Mouse (Mus musculus) 3T3-L1 (cell line): ENCODE data around the gene Ssr4.
"Not testable (repeated sequence)": the region's sequence is repeated elsewhere in the genome, so short reads cannot be mapped to it uniquely, and the experiment has no call there.

ENCODE experiments used
- DNase-seq: peaks from one replicate; pipeline ENCODE4 v3.0.0-alpha.2; 2015; ENCODE audit warnings: low read depth, low spot score

Ssr4 gene

GRCm38 (mm10) chrX:73786364-73787224, at the start of gene Ssr4, which contains the start of gene Idh3g:
TSS of gene Ssr4 (plus strand) at chrX:73787028.
TSS of gene Idh3g (minus strand) at chrX:73786897.
- DNase-seq: peak; percentile 98

GRCm38 (mm10) chrX:73738155-73738554, 48.7 kb upstream of the Ssr4 start:
- DNase-seq: no peak

GRCm38 (mm10) chrX:73739151-73739550, 47.7 kb upstream of the Ssr4 start:
- no peak for DNase-seq

GRCm38 (mm10) chrX:73739841-73740240, 47.0 kb upstream of the Ssr4 start:
- not testable (repeated sequence) for DNase-seq

GRCm38 (mm10) chrX:73744774-73745481, 41.9 kb upstream of the Ssr4 start:
- DNase-seq: peak; percentile 28

GRCm38 (mm10) chrX:73748977-73749376, 37.9 kb upstream of the Ssr4 start:
- DNase-seq: peak; percentile 20

- no peak for DNase-seq
These were observed 30.3 kb upstream of the Ssr4 start, which contains the start of gene Plxnb3 for GRCm38 (mm10) chrX:73756334-73757140. TSS of gene Plxnb3 (plus strand) at chrX:73757090.

GRCm38 (mm10) chrX:73758611-73759290, 28.1 kb upstream of the Ssr4 start:
- DNase-seq: no peak

- peak; percentile 37 for DNase-seq
These were observed 21.5 kb upstream of the Ssr4 start for GRCm38 (mm10) chrX:73765311-73765710.

- no peak for DNase-seq
These were observed 19.6 kb upstream of the Ssr4 start for GRCm38 (mm10) chrX:73767267-73767666.

GRCm38 (mm10) chrX:73774168-73774760, 12.6 kb upstream of the Ssr4 start, which contains the start of gene Srpk3:
TSS of gene Srpk3 (plus strand) at chrX:73774405.
- no peak for DNase-seq

- no peak for DNase-seq
These were observed 11.9 kb upstream of the Ssr4 start for GRCm38 (mm10) chrX:73774802-73775483.

- DNase-seq: no peak
These were observed 4.6 kb upstream of the Ssr4 start for GRCm38 (mm10) chrX:73782227-73782626.

GRCm38 (mm10) chrX:73785666-73786065, 1.2 kb upstream of the Ssr4 start:
- DNase-seq: no peak

GRCm38 (mm10) chrX:73787225-73787558, 364 bp downstream of the Ssr4 start:
- no peak for DNase-seq

GRCm38 (mm10) chrX:73788501-73788900, 1.7 kb downstream of the Ssr4 start:
- no peak for DNase-seq

- DNase-seq: no peak
These were observed 6.2 kb downstream of the Ssr4 start for GRCm38 (mm10) chrX:73793039-73793438.

GRCm38 (mm10) chrX:73793505-73793904, 6.7 kb downstream of the Ssr4 start:
- DNase-seq: no peak

GRCm38 (mm10) chrX:73797511-73797910, 10.7 kb downstream of the Ssr4 start:
- DNase-seq: no peak

GRCm38 (mm10) chrX:73798502-73798901, 11.7 kb downstream of the Ssr4 start:
- peak; percentile 73 for DNase-seq
